Mouse (Mus musculus) hindbrain, embryonic 10.5 days (tissue): Measurements from ENCODE around the gene Sash3. TPM values are rescaled to one million over a fixed set of nuclear protein-coding genes. Genes with fewer than 3 reads are reported as not detected.
"Not testable (repeated sequence)": the region's sequence is repeated elsewhere in the genome, so short reads cannot be mapped to it uniquely, and the experiment has no call there.

ENCODE experiments used
- DNase-seq: peaks from one replicate; pipeline ENCODE4 v3.0.0-alpha.2; 2017; ENCODE audit warnings: low spot score
- H3K27ac ChIP-seq: fragments of 300-500 bp; sonication (generic); 2 replicates; pipeline ENCODE4 v1.5.1; 2016; ENCODE audit warnings: mild to moderate bottlenecking, moderate library complexity
- H3K27me3 ChIP-seq: fragments of 300-500 bp; sonication (generic); 2 replicates; pipeline ENCODE4 v1.6.1; 2016; ENCODE audit warnings: mild to moderate bottlenecking; ENCODE audit not compliant: poor library complexity, insufficient read depth, severe bottlenecking
- H3K36me3 ChIP-seq: fragments of 300-500 bp; sonication (generic); 2 replicates; pipeline ENCODE4 v1.6.1; 2016; ENCODE audit warnings: mild to moderate bottlenecking, moderate library complexity
- H3K4me1 ChIP-seq: fragments of 300-500 bp; sonication (generic); replicated peaks from 2 replicates; pipeline ENCODE4 v1.6.1; 2016; ENCODE audit warnings: mild to moderate bottlenecking
- H3K4me3 ChIP-seq: fragments of 300-500 bp; sonication (generic); 2 replicates; pipeline ENCODE4 v1.5.1; 2016; ENCODE audit warnings: mild to moderate bottlenecking, moderate library complexity
- H3K9me3 ChIP-seq: fragments of 300-500 bp; sonication (generic); 2 replicates; pipeline ENCODE4 v1.6.1; 2016; ENCODE audit warnings: mild to moderate bottlenecking, moderate library complexity
- WGBS: fragments of 180-500 bp; shearing (Covaris S2); methylation state at CpG from one replicate; pipeline ENCODE4 v1.1.7; 2016; 5-methylcytosine and 5-hydroxymethylcytosine counted together
- polyA plus RNA-seq: library from polyadenylated mRNA; unstranded; fragments of >200 nt; fragmentation: Nextera tagmentation; extraction: Ambion mirVana; gene quantifications from 2 replicates; pipeline ENCODE4 v1.2.1, GENCODE M21; 2016

The Sash3 gene
- polyA plus RNA-seq, 1 experiment from 2014 or later: 1.9 TPM

DNA sequence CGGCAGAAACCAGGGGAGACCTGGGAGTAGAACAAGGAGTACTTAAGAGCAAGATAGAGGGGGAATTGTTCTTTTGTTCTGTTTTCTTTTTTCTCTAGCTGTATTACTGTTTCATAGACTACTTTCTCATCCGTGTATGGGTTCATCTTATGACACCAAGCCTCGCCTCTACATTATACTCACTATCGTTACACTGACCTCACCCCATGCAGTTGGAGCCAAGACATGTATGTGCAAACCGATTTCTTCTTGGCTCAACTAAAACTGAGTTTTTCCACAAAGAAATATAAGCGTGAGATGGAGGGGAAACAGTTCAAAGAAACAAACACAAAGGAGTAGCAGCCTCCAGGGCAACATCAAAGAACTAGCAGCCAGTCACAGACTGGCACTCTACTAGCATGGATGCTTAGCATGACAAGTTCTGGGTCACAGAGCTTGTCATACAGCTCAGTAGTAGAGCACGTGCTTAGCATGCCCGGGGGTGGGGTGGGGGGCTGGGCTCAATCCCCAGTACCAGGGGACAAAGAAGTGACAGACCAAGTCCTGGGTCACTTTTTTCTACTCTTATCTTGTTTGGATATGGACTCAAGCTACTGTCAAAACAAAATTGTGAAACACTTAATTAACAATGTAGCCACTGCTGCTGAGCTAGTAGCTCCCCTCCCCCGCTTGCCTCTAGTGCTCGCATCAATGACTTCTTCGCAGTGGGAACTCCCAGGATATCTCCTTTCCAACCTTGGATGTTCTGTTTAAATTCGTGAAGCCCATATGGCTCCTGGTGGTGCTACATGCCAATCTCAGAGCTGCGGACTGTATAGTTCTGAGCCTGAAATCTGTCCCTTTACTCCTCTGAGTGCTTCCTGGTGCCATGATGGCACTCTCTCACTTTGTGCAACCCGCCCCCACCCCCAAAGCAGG, 47.3 kb downstream of the Sash3 start:
- no peak overlapping the region for H3K27ac ChIP-seq
- peaks cover 13% of the 10 kb centered on the region for H3K36me3 ChIP-seq
- WGBS: 62% methylated on average over 14 of the region's 14 CpGs
- H3K4me1 ChIP-seq: 0 out of 2 replicates have a peak, but pooled peaks cover 6% of the 10 kb centered on the region
- no peaks in the 10 kb centered on the region for H3K27me3 ChIP-seq
- no peak overlapping the region for H3K4me3 ChIP-seq
- no peaks in the 10 kb centered on the region for H3K9me3 ChIP-seq
- DNase-seq: peak; percentile 3

- no peaks in the 10 kb centered on the region for H3K36me3 ChIP-seq
- 0 out of 2 replicates have a peak, but pooled peaks cover 6% of the 10 kb centered on the region for H3K4me1 ChIP-seq
- H3K4me3 ChIP-seq: no peak overlapping the region
- H3K27me3 ChIP-seq: no peaks in the 10 kb centered on the region
- no peak for DNase-seq
- H3K27ac ChIP-seq: no peak overlapping the region
- 85% methylated on average over 3 of the region's 3 CpGs for WGBS
- no peaks in the 10 kb centered on the region for H3K9me3 ChIP-seq
Observed at GRCm38 (mm10) chrX:48197856-48198255, 51.6 kb downstream of the Sash3 start.

- H3K4me1 ChIP-seq: no peaks in the 10 kb centered on the region
- DNase-seq: no peak
- H3K27ac ChIP-seq: no peak overlapping the region
- H3K36me3 ChIP-seq: no peaks in the 10 kb centered on the region
- no peaks in the 10 kb centered on the region for H3K27me3 ChIP-seq
- no peaks in the 10 kb centered on the region for H3K9me3 ChIP-seq
- no peak overlapping the region for H3K4me3 ChIP-seq
- WGBS: 92% methylated on average over 2 of the region's 2 CpGs
Observed at GRCm38 (mm10) chrX:48199026-48199425, 52.8 kb downstream of the Sash3 start.

DNA sequence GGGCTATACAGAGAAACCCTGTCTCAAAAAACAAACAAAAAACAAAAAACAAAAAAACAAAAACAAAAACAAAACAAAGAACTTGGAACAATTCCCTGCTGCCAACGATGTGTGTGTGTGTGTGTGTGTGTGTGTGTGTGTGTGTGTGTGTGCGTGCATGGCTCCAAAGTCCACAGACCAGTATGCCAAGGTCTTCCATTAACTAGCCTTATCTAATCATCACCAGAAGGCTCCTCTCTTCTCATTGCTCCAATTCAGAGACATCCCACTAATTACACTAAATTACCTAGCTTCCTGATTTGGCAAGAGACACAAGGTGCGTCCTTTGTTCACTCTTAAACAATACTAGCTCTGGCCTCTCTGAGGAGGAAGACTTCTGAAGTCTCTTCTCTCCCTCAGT, 54.5 kb downstream of the Sash3 start:
- Histone ChIP-seq H3K4me3 (no peak overlapping the region), H3K27me3 (no peaks in the 10 kb centered on the region), H3K9me3 (no peaks in the 10 kb centered on the region), H3K4me1 (no peaks in the 10 kb centered on the region), H3K27ac (no peak overlapping the region), H3K36me3 (no peaks in the 10 kb centered on the region)
- 89% methylated on average over 3 of the region's 3 CpGs for WGBS
- no peak for DNase-seq

DNA sequence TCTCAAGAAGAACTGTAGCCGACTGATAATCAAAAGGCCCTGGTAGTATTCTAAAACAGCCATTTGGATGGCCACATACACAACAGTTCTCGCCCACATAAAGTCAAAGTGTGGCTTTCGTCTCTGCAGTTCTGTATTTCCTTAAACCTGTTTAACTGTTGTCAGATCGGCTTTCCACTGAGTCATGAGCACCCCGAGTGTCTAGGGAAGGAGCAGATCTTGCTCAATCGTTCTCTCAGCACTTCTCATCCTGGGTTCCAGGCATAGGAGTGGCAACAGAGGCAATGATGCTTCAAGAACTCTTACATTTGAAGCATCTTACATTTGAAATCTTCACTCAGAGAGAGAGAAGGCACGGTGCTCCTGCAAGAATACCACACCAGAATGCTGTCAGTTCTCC, 55.7 kb downstream of the Sash3 start:
- DNase-seq: no peak
- 90% methylated on average over 7 of the region's 7 CpGs for WGBS
- no peaks in the 10 kb centered on the region for H3K4me1 ChIP-seq
- H3K36me3 ChIP-seq: no peaks in the 10 kb centered on the region
- H3K27me3 ChIP-seq: no peaks in the 10 kb centered on the region
- H3K9me3 ChIP-seq: no peaks in the 10 kb centered on the region
- H3K27ac ChIP-seq: no peak overlapping the region
- no peak overlapping the region for H3K4me3 ChIP-seq

DNA sequence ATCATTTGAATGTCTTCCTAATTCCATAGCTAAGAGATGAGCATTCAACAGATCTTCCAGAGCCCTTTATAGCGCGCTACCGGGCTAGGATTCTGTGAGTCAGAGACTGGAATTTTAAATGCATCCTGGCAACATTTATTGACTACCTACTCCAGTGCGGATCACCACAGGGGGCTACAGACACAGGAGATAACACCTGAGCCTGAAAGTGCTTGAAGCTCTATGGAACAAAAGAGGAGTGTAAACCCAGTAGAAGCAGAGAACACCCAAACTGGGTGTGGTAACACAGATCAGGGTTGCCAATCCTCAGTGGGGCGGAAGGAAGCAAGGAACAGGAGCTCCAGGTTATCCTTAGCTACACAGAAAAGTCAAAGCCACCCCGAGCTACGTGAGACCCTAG, 56.2 kb downstream of the Sash3 start:
- no peaks in the 10 kb centered on the region for H3K36me3 ChIP-seq
- H3K27ac ChIP-seq: no peak overlapping the region
- no peaks in the 10 kb centered on the region for H3K27me3 ChIP-seq
- WGBS: 88% methylated on average over 7 of the region's 7 CpGs
- H3K4me3 ChIP-seq: no peak overlapping the region
- DNase-seq: no peak
- no peaks in the 10 kb centered on the region for H3K9me3 ChIP-seq
- H3K4me1 ChIP-seq: peaks cover 2% of the 10 kb centered on the region

- 83% methylated on average over 4 of the region's 4 CpGs for WGBS
- DNase-seq: no peak
- peaks cover 5% of the 10 kb centered on the region for H3K4me1 ChIP-seq
Observed at GRCm38 (mm10) chrX:48202995-48203394, 56.8 kb downstream of the Sash3 start.

DNA sequence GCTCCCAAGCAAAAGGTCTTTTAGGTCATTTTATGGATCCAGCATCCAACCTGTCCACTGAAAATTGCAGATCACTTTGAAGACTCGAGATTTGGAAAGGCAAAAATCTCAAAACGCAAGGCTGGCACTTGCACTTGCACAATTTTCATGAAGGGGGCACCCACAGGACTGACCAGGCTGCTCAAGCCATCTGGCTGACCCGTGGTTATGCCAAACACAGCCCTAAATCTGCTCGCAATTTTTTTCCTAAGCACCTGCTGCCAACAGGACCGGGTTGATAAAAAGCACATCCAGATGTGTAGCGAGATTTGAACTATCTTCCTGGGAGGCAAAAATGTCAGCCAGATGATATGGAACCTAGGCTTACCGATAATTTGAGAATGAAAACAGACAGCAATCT, 57.5 kb downstream of the Sash3 start:
- H3K4me1 ChIP-seq: peaks cover 5% of the 10 kb centered on the region
- peaks cover 3% of the 10 kb centered on the region; the same call in 1 of the 2 replicates for H3K27me3 ChIP-seq
- DNase-seq: no peak
- H3K27ac ChIP-seq: no peak overlapping the region
- no peaks in the 10 kb centered on the region for H3K9me3 ChIP-seq
- no peaks in the 10 kb centered on the region for H3K36me3 ChIP-seq
- WGBS: 85% methylated on average over 7 of the region's 7 CpGs
- no peak overlapping the region for H3K4me3 ChIP-seq

More at GRCm38 (mm10) chrX:48202995-48203394, 56.8 kb downstream of the Sash3 start:
- no peaks in the 10 kb centered on the region for H3K36me3 ChIP-seq
- H3K4me3 ChIP-seq: no peak overlapping the region
- no peak overlapping the region for H3K27ac ChIP-seq
- no peaks in the 10 kb centered on the region for H3K9me3 ChIP-seq
- H3K27me3 ChIP-seq: peaks cover 3% of the 10 kb centered on the region; the same call in 1 of the 2 replicates

DNA sequence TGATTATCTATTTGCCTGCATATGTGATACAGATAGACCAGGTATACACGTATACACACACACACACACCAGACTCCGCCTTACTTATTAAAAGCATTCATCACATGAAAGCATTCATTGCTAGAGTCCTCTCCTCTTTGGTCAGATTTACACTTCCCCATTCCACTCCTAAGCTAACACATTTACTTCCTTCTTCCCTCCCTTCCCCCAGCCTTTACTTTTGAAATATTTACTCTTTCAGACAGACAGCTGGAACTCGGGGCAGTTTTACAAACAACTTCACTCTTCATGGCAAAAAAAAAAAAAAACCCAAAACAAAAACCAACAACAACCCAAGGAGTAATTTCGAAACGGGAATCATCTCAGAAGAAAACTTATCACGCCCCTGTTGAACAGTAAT, 58.2 kb downstream of the Sash3 start:
- DNase-seq: no peak
- no peaks in the 10 kb centered on the region for H3K36me3 ChIP-seq
- H3K4me3 ChIP-seq: no peak overlapping the region
- peaks cover 3% of the 10 kb centered on the region; the same call in 1 of the 2 replicates for H3K27me3 ChIP-seq
- H3K27ac ChIP-seq: no peak overlapping the region
- no peaks in the 10 kb centered on the region for H3K9me3 ChIP-seq
- 84% methylated on average over 6 of the region's 6 CpGs for WGBS
- H3K4me1 ChIP-seq: peaks cover 5% of the 10 kb centered on the region

- Histone ChIP-seq H3K4me1 (peaks cover 5% of the 10 kb centered on the region), H3K9me3 (no peaks in the 10 kb centered on the region), H3K27ac (peak overlapping the region; percentile 86), H3K36me3 (no peaks in the 10 kb centered on the region), H3K4me3 (peak overlapping the region; percentile 70), H3K27me3 (peaks cover 3% of the 10 kb centered on the region; the same call in 1 of the 2 replicates)
- peak; percentile 2 for DNase-seq
- 8% methylated on average over 31 of the region's 36 CpGs for WGBS
Observed at GRCm38 (mm10) chrX:48207761-48208487, 61.7 kb downstream of the Sash3 start.

- H3K27ac ChIP-seq: peak within 1 kb of the TSS; percentile 86
- peaks cover 3% of the 10 kb centered on the region; the same call in 1 of the 2 replicates for H3K27me3 ChIP-seq
- DNase-seq: peak; percentile 87
- H3K36me3 ChIP-seq: no peaks in the 10 kb centered on the region
- peak within 1 kb of the TSS; percentile 70 for H3K4me3 ChIP-seq
- no peaks in the 10 kb centered on the region for H3K9me3 ChIP-seq
- peaks cover 5% of the 10 kb centered on the region for H3K4me1 ChIP-seq
- 21% methylated on average over 34 of the region's 34 CpGs for WGBS
Observed at GRCm38 (mm10) chrX:48208519-48209185, 62.4 kb downstream of the Sash3 start, which contains the start of gene Zdhhc9. Gene Zdhhc9, minus strand, starts transcription at chrX:48208878.

DNA sequence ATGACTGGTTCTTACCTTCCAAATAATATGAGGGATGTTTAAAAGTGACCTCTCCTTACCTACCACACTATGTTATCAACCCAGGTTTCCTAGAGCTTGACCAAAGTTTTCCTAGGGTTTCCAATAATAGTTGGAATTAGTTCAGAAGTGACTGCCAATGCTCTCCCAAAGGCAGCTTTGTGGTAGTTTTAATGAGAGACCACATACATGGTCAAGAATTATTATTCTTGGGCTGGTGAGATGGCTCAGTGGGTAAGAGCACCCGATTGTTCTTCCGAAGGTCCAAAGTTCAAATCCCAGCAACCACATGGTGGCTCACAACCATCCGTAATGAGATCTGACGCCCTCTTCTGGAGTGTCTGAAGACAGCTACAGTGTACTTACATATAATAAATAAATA, 63.5 kb downstream of the Sash3 start:
- 84% methylated on average over 4 of the region's 4 CpGs for WGBS
- H3K4me1 ChIP-seq, H3K9me3 ChIP-seq, DNase-seq, H3K36me3 ChIP-seq, H3K4me3 ChIP-seq, H3K27me3 ChIP-seq, H3K27ac ChIP-seq: not testable (repeated sequence)
